Mouse (Mus musculus): ENCODE data around the gene Camsap3. TPM values are rescaled to one million over a fixed set of nuclear protein-coding genes. Genes with fewer than 3 reads are reported as not detected.

Gene Camsap3
- 3.5 and 3.9 TPM in 2 replicates for polyA plus RNA-seq (2014; fragmentation: Nextera tagmentation; extraction: Ambion mirVana)

DNA sequence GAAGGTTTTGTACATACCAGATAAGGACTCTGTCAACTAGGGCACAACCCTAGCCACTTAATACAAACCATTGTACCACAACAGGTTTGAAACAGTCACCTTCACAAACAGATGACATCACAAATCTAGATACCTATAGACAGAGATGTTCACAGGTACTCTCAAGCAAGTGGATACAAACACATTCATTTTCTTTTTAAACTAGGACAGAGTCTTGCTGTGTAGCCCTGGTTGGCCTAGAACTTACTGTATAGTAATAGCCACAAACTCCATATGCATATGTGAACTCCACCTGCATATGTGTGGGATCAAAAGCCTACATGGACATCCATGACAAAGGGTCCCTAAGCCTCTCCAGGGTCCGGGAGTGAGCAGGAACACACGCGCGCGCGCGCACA, at the start of gene Camsap3:
TSS of gene Camsap3 (plus strand) at position 301 of the 398 bp plus-strand sequence.
- H3K4me3 ChIP-seq (ENCODE audit: low read depth, low read length) = peak within 1 kb of the TSS; percentile 76
- H3K9ac ChIP-seq (ENCODE audit: low read depth, low read length) = peak within 1 kb of the TSS; percentile 67
- H3K27ac ChIP-seq (ENCODE audit: low read depth, low read length) = no peak within 1 kb of the TSS
- peak within 1 kb of the TSS; percentile 87 for H3K4me2 ChIP-seq
- peaks cover 8% of the 10 kb centered on the region; the same call in 1 of the 2 replicates for H3K27me3 ChIP-seq (replicated peaks; ENCODE audit: control insufficient read depth, insufficient read depth, low read length)
- DNase-seq (ENCODE audit: low spot score) (no peak), ATAC-seq (replicated peaks; ENCODE audit: low FRiP score) (peak; percentile 11; the same call in 1 of the 2 replicates)
- peaks cover 5% of the 10 kb centered on the region for H3K4me1 ChIP-seq (replicated peaks; ENCODE audit: control insufficient read depth, insufficient read depth, low read length)
- no peaks in the 10 kb centered on the region for H3K9me3 ChIP-seq (ENCODE audit: control insufficient read depth, low read length)
- H3K36me3 ChIP-seq (ENCODE audit: control insufficient read depth, insufficient read depth, low read length) = no peaks in the 10 kb centered on the region
- 16% methylated on average over 7 of the region's 7 CpGs for WGBS

DNA sequence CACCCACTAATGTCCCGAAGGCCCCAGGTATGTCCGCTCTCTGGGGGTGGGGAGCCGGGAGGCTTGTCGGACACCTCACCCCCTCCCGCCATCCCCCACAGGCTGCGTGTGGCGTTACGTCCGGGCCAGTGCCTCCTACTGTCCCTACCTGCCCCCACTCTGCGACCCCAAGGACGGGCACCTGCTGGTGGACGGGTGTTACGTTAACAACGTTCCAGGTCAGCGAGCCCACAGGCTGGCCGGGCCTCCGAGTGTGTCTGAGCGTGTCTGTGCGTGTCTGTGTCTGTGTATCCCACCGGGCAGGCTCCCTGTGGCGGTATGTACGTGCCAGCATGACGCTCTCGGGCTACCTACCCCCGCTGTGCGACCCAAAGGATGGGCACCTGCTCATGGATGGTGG, 49.4 kb upstream of the Camsap3 start:
- DNase-seq (ENCODE audit: low spot score) (no peak), ATAC-seq (replicated peaks; ENCODE audit: low FRiP score) (no peak)
- H3K27me3 ChIP-seq (replicated peaks; ENCODE audit: control insufficient read depth, insufficient read depth, low read length) = no peaks in the 10 kb centered on the region
- no peaks in the 10 kb centered on the region for H3K9me3 ChIP-seq (ENCODE audit: control insufficient read depth, low read length)
- WGBS = 94% methylated on average over 26 of the region's 26 CpGs
- no peak overlapping the region for H3K4me2 ChIP-seq
- peaks cover 4% of the 10 kb centered on the region; the same call in 1 of the 2 replicates for H3K4me1 ChIP-seq (replicated peaks; ENCODE audit: control insufficient read depth, insufficient read depth, low read length)
- H3K27ac ChIP-seq (ENCODE audit: low read depth, low read length) = no peak overlapping the region
- peaks cover 15% of the 10 kb centered on the region; the same call in 1 of the 2 replicates for H3K36me3 ChIP-seq (ENCODE audit: control insufficient read depth, insufficient read depth, low read length)
- H3K4me3 ChIP-seq (ENCODE audit: low read depth, low read length) = no peak overlapping the region
- H3K9ac ChIP-seq (ENCODE audit: low read depth, low read length) = no peak overlapping the region

DNA sequence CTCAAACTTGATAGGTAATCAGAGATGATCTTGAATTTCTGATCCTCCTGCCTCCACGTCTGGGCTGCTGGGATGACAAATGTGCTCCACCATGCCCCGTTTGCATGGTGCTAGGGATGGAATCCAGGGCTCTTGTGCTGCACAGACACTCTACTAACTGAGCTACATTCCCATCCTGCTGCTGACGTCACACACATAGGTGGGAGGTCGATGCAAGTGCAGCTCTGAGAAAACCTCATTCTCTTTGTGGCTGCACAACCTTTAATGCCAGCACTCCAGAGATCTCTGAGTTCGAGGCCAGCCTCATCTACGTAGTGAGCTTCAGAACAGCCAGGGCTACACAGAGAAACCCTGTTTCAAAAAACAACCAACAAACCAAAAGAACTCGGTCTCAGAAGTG, 47.9 kb upstream of the Camsap3 start:
- ATAC-seq (replicated peaks; ENCODE audit: low FRiP score) (no peak), DNase-seq (ENCODE audit: low spot score) (no peak)
- Histone ChIP-seq H3K27me3 (replicated peaks; ENCODE audit: control insufficient read depth, insufficient read depth, low read length) (no peaks in the 10 kb centered on the region), H3K4me2 (no peak overlapping the region), H3K9ac (ENCODE audit: low read depth, low read length) (no peak overlapping the region), H3K4me3 (ENCODE audit: low read depth, low read length) (no peak overlapping the region), H3K4me1 (replicated peaks; ENCODE audit: control insufficient read depth, insufficient read depth, low read length) (peaks cover 4% of the 10 kb centered on the region; the same call in 1 of the 2 replicates), H3K36me3 (ENCODE audit: control insufficient read depth, insufficient read depth, low read length) (peaks cover 24% of the 10 kb centered on the region), H3K9me3 (ENCODE audit: control insufficient read depth, low read length) (no peaks in the 10 kb centered on the region), H3K27ac (ENCODE audit: low read depth, low read length) (no peak overlapping the region)
- 81% methylated on average over 7 of the region's 7 CpGs for WGBS

DNA sequence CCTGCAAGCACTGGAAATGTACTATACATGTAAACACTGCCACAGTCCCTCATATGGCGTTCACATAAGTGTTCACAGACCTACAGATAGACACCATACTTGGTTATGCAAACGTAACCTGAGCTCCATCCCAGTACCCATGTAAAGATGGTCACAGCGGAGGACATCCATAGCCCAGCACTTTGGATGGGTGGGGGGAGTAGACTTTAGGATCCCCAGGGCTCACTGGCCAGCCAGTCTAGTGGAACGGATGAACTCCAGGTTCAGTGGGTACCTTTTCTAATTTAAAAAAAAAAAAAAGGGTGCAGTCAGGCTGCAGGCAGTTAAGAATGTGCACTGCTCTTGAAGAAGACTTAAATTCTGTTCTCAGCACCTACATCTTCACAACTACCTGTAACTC, 47.0 kb upstream of the Camsap3 start:
- no peak for ATAC-seq (replicated peaks; ENCODE audit: low FRiP score)
- no peak for DNase-seq (ENCODE audit: low spot score)
- Histone ChIP-seq H3K9ac (ENCODE audit: low read depth, low read length) (no peak overlapping the region), H3K36me3 (ENCODE audit: control insufficient read depth, insufficient read depth, low read length) (peaks cover 24% of the 10 kb centered on the region), H3K4me1 (replicated peaks; ENCODE audit: control insufficient read depth, insufficient read depth, low read length) (peaks cover 4% of the 10 kb centered on the region; the same call in 1 of the 2 replicates), H3K4me2 (no peak overlapping the region), H3K4me3 (ENCODE audit: low read depth, low read length) (no peak overlapping the region), H3K9me3 (ENCODE audit: control insufficient read depth, low read length) (no peaks in the 10 kb centered on the region), H3K27ac (ENCODE audit: low read depth, low read length) (no peak overlapping the region), H3K27me3 (replicated peaks; ENCODE audit: control insufficient read depth, insufficient read depth, low read length) (no peaks in the 10 kb centered on the region)
- 84% methylated on average over 4 of the region's 4 CpGs for WGBS

DNA sequence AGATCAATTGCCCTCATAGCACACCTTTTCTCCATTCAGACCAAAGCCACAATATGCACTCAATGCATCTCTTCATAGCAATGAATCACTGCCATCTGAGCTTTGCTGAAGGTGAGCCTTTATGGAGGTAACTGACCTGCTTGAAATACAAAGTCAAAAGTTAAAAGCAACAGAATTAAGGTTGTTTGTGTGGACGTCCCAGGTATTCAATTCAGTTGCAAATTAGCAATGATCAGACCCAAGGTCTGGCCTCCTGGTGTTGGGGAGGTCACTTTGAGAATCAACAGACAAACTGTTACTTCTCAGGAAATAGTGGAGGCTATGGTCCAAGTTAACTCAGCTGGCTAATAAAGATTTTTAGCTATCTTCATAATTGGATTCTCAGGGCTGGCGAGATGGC, 40.6 kb upstream of the Camsap3 start:
- no peak overlapping the region for H3K9ac ChIP-seq (ENCODE audit: low read depth, low read length)
- H3K9me3 ChIP-seq (ENCODE audit: control insufficient read depth, low read length) = no peaks in the 10 kb centered on the region
- no peak for DNase-seq (ENCODE audit: low spot score)
- H3K4me2 ChIP-seq = no peak overlapping the region
- H3K27me3 ChIP-seq (replicated peaks; ENCODE audit: control insufficient read depth, insufficient read depth, low read length) = no peaks in the 10 kb centered on the region
- ATAC-seq (replicated peaks; ENCODE audit: low FRiP score) = no peak
- no peak overlapping the region for H3K27ac ChIP-seq (ENCODE audit: low read depth, low read length)
- no peak overlapping the region for H3K4me3 ChIP-seq (ENCODE audit: low read depth, low read length)
- H3K36me3 ChIP-seq (ENCODE audit: control insufficient read depth, insufficient read depth, low read length) = peaks cover 10% of the 10 kb centered on the region
- H3K4me1 ChIP-seq (replicated peaks; ENCODE audit: control insufficient read depth, insufficient read depth, low read length) = no peaks in the 10 kb centered on the region
- 91% methylated on average over 2 of the region's 2 CpGs for WGBS

DNA sequence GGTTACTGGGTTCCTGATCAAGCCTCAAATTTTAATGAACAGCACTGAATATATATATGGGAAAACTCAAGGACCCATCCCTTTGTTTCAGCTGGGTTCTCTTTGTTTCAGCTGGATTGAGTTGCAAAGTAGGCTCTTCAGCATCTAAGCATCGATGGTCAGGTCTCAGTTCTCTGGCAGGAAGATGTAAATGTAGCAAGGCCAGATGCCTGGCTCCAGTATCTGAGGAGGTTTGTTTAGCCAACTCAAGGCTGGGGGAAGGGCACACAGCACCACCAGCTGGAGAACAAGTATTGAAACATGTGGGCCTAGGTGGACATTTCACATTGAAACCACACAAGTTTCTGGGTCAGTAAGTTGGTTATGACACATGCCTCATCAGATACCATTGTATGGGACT, 34.9 kb upstream of the Camsap3 start:
- H3K27me3 ChIP-seq (replicated peaks; ENCODE audit: control insufficient read depth, insufficient read depth, low read length) = no peaks in the 10 kb centered on the region
- H3K27ac ChIP-seq (ENCODE audit: low read depth, low read length) = no peak overlapping the region
- DNase-seq (ENCODE audit: low spot score) (no peak), ATAC-seq (replicated peaks; ENCODE audit: low FRiP score) (no peak)
- H3K9me3 ChIP-seq (ENCODE audit: control insufficient read depth, low read length) = peaks cover 4% of the 10 kb centered on the region; the same call in 1 of the 2 replicates
- H3K4me3 ChIP-seq (ENCODE audit: low read depth, low read length) = no peak overlapping the region
- no peaks in the 10 kb centered on the region for H3K4me1 ChIP-seq (replicated peaks; ENCODE audit: control insufficient read depth, insufficient read depth, low read length)
- no peak overlapping the region for H3K4me2 ChIP-seq
- no peak overlapping the region for H3K9ac ChIP-seq (ENCODE audit: low read depth, low read length)
- no peaks in the 10 kb centered on the region for H3K36me3 ChIP-seq (ENCODE audit: control insufficient read depth, insufficient read depth, low read length)
- 80% methylated on average over 1 of the region's 1 CpGs for WGBS

DNA sequence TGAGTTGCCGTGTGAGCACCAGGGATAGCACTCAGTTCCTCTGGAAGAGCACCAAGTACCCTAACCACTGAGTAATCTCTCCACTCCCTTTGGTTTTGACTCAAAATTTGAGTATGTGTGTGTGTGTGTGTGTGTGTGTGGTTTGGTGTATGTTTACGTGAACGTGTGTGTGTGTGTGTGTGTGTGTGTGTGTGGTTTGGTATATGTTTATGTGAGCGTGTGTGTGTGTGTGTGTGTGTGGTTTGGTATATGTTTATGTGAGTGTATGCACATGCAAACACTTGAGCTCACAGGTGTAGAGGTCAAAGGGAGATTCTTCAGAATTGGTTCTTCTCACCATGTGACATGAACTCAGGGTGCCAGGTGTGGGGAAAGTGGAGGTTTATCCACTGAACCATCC, 31.0 kb upstream of the Camsap3 start:
- Histone ChIP-seq H3K36me3 (ENCODE audit: control insufficient read depth, insufficient read depth, low read length) (no peaks in the 10 kb centered on the region), H3K4me2 (no peak overlapping the region), H3K4me3 (ENCODE audit: low read depth, low read length) (no peak overlapping the region), H3K27ac (ENCODE audit: low read depth, low read length) (no peak overlapping the region), H3K27me3 (replicated peaks; ENCODE audit: control insufficient read depth, insufficient read depth, low read length) (no peaks in the 10 kb centered on the region), H3K4me1 (replicated peaks; ENCODE audit: control insufficient read depth, insufficient read depth, low read length) (no peaks in the 10 kb centered on the region), H3K9ac (ENCODE audit: low read depth, low read length) (no peak overlapping the region), H3K9me3 (ENCODE audit: control insufficient read depth, low read length) (peaks cover 4% of the 10 kb centered on the region; the same call in 1 of the 2 replicates)
- DNase-seq (ENCODE audit: low spot score) (no peak), ATAC-seq (replicated peaks; ENCODE audit: low FRiP score) (peak; percentile 82)
- 61% methylated on average over 4 of the region's 4 CpGs for WGBS

DNA sequence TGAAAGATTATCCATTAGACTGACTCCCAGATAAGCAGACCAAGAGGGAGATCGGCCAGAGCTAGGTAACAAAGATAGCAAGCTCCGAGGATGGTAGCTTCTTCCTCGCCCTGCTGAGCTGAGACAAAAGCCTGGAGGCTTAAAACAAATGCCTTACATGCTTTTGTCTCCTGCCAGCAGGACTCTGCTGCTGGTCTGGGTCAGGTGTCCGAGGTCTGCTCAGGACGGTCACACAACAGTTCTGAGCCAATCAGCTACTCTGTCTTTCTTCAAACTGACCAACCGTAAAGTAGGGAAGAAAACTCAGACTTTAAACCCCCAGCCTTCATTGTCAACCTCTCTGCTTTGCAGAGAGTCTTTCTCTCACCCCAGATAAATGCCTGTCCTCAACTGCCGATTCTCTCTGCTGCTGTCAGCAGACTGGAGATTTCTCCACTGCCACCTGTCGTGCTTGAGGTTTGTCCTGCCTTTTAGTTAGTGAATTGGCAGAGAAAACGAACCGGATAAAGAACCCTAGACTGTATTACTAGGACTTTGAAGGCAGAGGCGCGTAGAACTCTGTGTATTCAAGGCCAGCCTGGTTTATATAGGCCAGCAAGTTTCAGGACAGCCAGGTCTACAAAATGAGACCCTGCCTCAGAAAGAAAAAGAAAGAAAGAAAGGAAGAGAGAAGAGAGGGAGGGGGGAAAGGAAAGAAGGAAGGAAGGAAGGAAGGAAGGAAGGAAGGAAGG, 19.3 kb upstream of the Camsap3 start, which contains the start of gene C330021F23Rik:
TSS of gene C330021F23Rik (plus strand) at position 350 of the 731 bp plus-strand sequence.
- Histone ChIP-seq H3K4me2 (peak within 1 kb of the TSS; percentile 51), H3K9ac (ENCODE audit: low read depth, low read length) (peak within 1 kb of the TSS; percentile 32; the same call in 1 of the 2 replicates), H3K9me3 (ENCODE audit: control insufficient read depth, low read length) (no peaks in the 10 kb centered on the region), H3K36me3 (ENCODE audit: control insufficient read depth, insufficient read depth, low read length) (no peaks in the 10 kb centered on the region), H3K4me3 (ENCODE audit: low read depth, low read length) (peak within 1 kb of the TSS; percentile 21), H3K4me1 (replicated peaks; ENCODE audit: control insufficient read depth, insufficient read depth, low read length) (no peaks in the 10 kb centered on the region; the same call in 1 of the 2 replicates), H3K27me3 (replicated peaks; ENCODE audit: control insufficient read depth, insufficient read depth, low read length) (no peaks in the 10 kb centered on the region), H3K27ac (ENCODE audit: low read depth, low read length) (peak within 1 kb of the TSS; percentile 42; the same call in 1 of the 2 replicates)
- DNase-seq (ENCODE audit: low spot score) = peak; percentile 37
- ATAC-seq (replicated peaks; ENCODE audit: low FRiP score) = peak; percentile 64
- 12% methylated on average over 12 of the region's 12 CpGs for WGBS

Measured in liver, embryonic 11.5 days (tissue).